Mouse (Mus musculus) heart, postnatal 25 days (tissue): ENCODE results near the gene Rab3d. TPM values are rescaled to one million over a fixed set of nuclear protein-coding genes. Genes with fewer than 3 reads are reported as not detected.

Experiments used
- DNase-seq: peaks from one replicate; pipeline ENCODE4 v3.0.0; 2022; ENCODE audit warnings: low spot score
- intact Hi-C: fragments of 180-260 bp; cut with DNase I; formaldehyde crosslinking; loops from one replicate; pipeline ENCODE4 v1.15.1; 2025
- total RNA-seq, 2 experiments: library from RNA; stranded (reverse); gene quantifications; 2 replicates each; pipeline ENCODE4 v1.2.3; 2021

Rab3d gene
- 10 to 100 TPM in 1 of 2 experiments, 1 to 10 TPM in 1; 9.2 to 12.1 TPM for total RNA-seq

- intact Hi-C loops: no loop called here
- peak; percentile 91 for DNase-seq
These were observed at the start of gene Rab3d for GRCm38 (mm10) chr9:21918035-21918592. Gene Rab3d (minus strand): TSS chr9:21918192.

DNA sequence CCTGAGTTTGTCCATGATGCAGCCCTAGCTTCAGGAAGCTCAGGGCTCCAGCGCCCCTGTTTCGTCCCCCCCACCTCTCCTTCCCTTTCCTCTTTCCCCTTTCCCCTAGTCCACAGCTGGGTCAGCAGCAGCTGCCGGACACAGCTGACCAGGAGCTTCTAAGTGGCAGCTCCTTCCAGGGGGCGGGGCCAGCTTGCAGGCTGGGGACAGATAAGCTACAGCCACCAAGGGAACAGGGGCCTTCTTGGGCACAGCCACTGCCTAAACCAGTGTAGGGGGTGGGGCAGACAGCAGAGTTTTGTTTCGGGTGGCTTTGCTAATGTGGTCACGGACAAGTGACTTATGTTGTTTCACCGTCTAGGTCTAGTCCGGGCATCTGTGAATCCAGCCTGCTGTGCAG is 45.4 kb upstream of the Rab3d start, which contains the start of gene Epor:
Gene Epor (minus strand): TSS at position 90 of the 400 bp plus-strand sequence.
- peak; percentile 53 for DNase-seq
- intact Hi-C loops: no loop called here

DNA sequence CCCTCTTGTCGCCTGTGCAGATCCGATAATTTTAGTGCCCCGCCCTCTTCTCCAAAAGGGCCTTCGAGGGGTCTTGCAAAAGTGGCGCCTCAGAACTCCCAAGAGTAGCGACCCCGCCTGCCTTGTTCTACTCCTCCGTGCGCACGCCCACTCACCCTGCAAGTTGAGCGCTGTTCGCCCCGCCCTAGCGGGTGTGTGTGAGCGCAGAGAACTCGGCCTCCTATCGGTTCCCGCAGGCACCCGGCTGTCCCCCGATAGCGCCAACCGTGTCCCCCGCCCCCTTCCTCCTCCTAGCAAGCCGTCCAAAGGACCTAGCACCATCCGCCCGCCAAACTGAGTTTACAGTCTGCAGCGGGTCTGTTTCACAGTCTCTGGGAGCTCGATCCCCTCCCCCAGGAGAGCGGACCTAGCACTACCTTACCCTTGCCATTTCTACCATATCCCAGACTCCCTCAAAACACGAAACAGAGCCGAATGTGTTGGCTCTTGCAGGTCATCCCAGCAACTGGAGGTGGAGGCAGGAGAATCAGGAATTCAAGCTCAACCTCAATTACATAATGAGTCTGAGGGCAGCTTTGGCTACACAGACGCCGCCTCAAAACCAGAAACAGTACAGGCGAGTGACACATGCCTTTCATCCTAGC is 44.5 kb upstream of the Rab3d start:
- DNase-seq: peak; percentile 52
- intact Hi-C loops: no loop called here

GRCm38 (mm10) chr9:21962010-21962409 is 44.0 kb upstream of the Rab3d start:
- DNase-seq: no peak
- intact Hi-C loops: no loop called here

- no peak for DNase-seq
- intact Hi-C loops: no loop called here
These were observed 43.5 kb upstream of the Rab3d start for GRCm38 (mm10) chr9:21961366-21961980.

GRCm38 (mm10) chr9:21960558-21961208 is 42.7 kb upstream of the Rab3d start:
- intact Hi-C loops: no loop called here
- no peak for DNase-seq

- intact Hi-C loops: no loop called here
- DNase-seq: no peak
These were observed 42.1 kb upstream of the Rab3d start for GRCm38 (mm10) chr9:21960135-21960534.

DNA sequence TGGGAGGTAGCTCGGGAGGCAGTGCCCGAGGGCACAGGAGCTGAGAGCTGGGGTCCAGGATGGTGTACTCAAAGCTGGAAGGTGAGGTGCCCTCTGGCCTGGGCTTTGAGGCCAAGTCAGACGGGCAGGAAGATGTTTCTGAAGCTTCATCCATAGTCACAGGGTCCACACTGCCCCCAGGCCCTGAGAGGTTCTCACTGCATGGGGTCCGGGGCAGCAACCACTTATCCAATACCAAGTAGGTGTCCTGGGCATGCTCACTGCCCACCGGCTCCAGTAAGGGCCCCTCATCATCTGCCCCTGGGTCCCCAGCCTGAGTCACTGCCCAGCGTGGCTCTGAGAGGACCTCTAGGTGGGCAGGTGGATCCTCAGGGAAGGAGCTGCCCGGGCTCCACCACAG is 41.3 kb upstream of the Rab3d start:
- intact Hi-C loops: no loop called here
- no peak for DNase-seq

GRCm38 (mm10) chr9:21958372-21958771 is 40.4 kb upstream of the Rab3d start:
- no peak for DNase-seq
- intact Hi-C loops: no loop called here

GRCm38 (mm10) chr9:21955570-21956281 is 37.7 kb upstream of the Rab3d start, which contains the start of gene Swsap1:
Gene Swsap1 (plus strand): TSS chr9:21955755.
- intact Hi-C loops: loop anchor here (2.0 kb wide), 1 partner anchor 47 kb away; the partner anchor contains the start of genes Ccdc151 and Prkcsh
- peak; percentile 97 for DNase-seq

DNA sequence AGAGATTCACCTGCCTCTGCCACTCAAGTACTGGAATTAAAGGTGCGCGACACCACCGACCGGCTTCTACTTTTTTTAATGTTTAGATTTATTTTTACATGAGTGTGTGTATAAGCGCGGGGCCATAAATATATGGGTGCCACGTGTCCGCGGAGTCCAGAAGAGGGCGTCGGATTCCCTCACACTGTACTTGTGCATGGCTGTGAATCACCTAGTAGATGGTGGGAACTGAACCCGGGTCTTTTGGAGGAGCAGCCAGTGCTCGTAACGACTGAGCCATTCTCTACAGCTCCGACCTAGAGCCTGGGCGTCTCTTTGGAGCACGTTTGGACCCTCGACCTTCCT is 37.2 kb upstream of the Rab3d start:
- DNase-seq: no peak
- intact Hi-C loops: no loop called here

GRCm38 (mm10) chr9:21954635-21955034 is 36.6 kb upstream of the Rab3d start:
- intact Hi-C loops: no loop called here
- no peak for DNase-seq

DNA sequence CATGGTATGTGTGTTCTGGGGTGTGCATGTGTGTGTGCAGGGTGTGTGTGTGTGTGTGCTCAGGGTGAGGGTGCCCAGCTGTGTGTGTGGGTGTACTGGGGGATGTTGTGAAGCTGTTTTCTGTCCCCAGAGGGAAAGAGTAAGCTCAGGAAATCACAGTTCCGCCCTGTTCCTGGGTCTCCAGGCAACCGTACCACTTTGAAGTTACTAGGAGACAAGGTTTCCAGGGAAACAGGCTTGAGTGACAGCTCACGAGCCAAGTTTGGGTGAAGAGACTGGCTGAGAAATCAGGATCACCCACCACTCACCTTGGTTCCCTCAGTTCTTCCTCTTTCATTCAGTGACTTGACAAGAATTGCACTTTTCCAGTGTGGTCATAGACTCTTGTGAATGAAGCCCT is 35.6 kb upstream of the Rab3d start:
- intact Hi-C loops: no loop called here
- DNase-seq: no peak

- intact Hi-C loops: no loop called here
- DNase-seq: no peak
These were observed 34.0 kb upstream of the Rab3d start for GRCm38 (mm10) chr9:21951977-21952376.

GRCm38 (mm10) chr9:21950322-21950721 is 32.3 kb upstream of the Rab3d start:
- no peak for DNase-seq
- intact Hi-C loops: no loop called here

- intact Hi-C loops: no loop called here
- DNase-seq: no peak
These were observed 30.8 kb upstream of the Rab3d start for GRCm38 (mm10) chr9:21948790-21949189.

- no peak for DNase-seq
These were observed 30.2 kb upstream of the Rab3d start for GRCm38 (mm10) chr9:21948146-21948545.

DNA sequence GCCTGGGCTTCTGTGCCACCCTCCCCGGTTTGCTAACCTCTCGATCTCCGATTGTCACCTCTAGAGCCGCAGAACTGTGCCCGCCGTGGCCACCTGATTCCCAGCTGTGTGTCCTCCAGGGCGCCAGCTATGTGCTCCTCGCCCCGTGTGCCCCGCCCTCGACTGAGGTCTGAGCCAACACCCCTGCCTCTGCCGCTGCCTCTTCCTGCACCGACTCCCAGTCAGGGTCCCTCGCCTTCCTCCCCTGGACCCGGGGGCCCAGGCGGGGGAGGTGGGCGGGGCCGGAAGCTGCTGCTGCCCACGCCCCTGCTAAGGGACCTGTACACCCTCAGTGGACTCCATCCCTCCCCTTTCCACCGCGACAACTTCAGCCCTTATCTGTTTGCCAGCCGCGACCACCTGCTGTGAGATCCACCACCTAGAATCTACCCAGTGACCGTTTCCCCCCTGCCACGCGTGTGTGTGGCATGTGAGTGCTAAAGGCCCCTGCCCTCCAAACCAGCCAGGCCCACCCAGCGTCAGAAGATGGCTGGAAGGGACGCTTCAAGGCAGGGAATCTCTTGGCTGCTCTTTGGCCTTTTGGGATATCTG is 29.6 kb upstream of the Rab3d start:
- intact Hi-C loops: no loop called here
- DNase-seq: no peak

More at GRCm38 (mm10) chr9:21948146-21948545, 30.2 kb upstream of the Rab3d start:
- intact Hi-C loops: no loop called here

DNA sequence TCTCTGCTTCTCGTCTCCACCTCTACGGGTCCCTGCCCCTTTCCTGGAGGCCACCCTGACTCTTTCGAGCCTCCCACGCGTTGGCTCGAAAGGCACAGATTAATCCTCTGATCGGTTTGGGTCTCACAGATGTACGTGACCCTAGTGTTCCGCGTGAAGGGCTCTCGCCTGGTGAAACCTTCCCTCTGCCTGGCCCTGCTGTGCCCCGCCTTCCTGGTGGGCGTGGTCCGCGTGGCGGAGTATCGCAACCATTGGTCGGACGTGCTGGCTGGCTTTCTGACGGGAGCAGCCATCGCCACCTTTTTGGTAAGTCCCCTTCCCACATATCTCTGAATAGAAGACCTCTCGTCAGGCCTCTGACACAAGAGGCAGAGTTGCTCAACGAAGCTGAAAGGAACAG is 26.3 kb upstream of the Rab3d start:
- intact Hi-C loops: no loop called here
- DNase-seq: no peak

DNA sequence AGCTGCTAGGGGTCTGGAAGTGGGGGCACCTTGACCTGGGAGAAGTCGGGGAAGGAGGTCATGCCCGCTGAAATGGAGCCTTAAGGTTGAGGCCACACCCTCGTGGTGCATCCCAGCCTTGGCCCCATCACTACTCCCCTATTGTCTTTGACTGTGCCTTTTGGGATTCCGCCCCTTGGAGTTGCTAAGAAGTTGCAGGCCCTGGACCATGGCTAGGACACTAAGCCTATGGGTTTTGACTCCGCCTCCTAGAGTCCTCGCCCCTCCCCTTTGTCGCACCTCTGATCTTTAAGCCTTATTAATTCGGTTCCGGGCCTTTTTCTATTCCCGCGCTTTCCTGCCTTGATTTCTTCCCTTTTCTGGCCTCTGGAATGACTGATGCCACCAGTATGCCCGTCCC is 25.6 kb upstream of the Rab3d start:
- no peak for DNase-seq
- intact Hi-C loops: no loop called here
